Comparison of ENCODE assay signal across 41 mouse cellular contexts in genomic region chr6:139464292-139464691, GRCm38 (mm10). TPM values are rescaled to one million over a fixed set of nuclear protein-coding genes. Genes with fewer than 3 reads are reported as not detected.
"Had no signal": no experiment of that assay in that cellular context is flagged by ENCODE, and none has a peak within 500 bp of the region (broad histone marks: within the 10 kb centered on the region; RNA-seq: fewer than 3 reads in every experiment).

No protein-coding gene starts in this region.

- H3K4me3 ChIP-seq: gastrocnemius, adult 2 months; heart, adult 2 months; heart, embryonic 13.5 days; heart, embryonic 15.5 days; hindbrain, embryonic 13.5 days; hindbrain, embryonic 15.5 days; kidney, embryonic 15.5 days; limb, embryonic 13.5 days; limb, embryonic 15.5 days; liver, embryonic 12.5 days had no signal

- H3K4me1 ChIP-seq: heart, embryonic 13.5 days; heart, embryonic 15.5 days; hindbrain, embryonic 13.5 days; hindbrain, embryonic 15.5 days; kidney, embryonic 15.5 days; limb, embryonic 13.5 days; limb, embryonic 15.5 days; liver, embryonic 12.5 days had no signal

- H3K36me3 ChIP-seq: heart, embryonic 13.5 days; heart, embryonic 15.5 days; hindbrain, embryonic 13.5 days; hindbrain, embryonic 15.5 days; kidney, embryonic 15.5 days; limb, embryonic 13.5 days; limb, embryonic 15.5 days; liver, embryonic 12.5 days had no signal

- DNase-seq: gastrocnemius, adult 2 months; gastrocnemius, postnatal 10 days; gastrocnemius, postnatal 36 days; heart, adult 11 months; heart, adult 2 months; heart, postnatal 14 days; heart, postnatal 36 days; kidney, adult 11 months; kidney, adult 2 months; kidney, adult 9 months; kidney, postnatal 36 days; layer of hippocampus, adult 9-11 months; layer of hippocampus, postnatal 36 days; left cerebral cortex, postnatal 4 days had no signal

- ATAC-seq: hindbrain, postnatal 0 days; intestine, embryonic 16.5 days; liver, embryonic 12.5 days had no signal

- H3K9ac ChIP-seq: heart, embryonic 13.5 days; heart, embryonic 15.5 days; hindbrain, embryonic 13.5 days; hindbrain, embryonic 15.5 days; kidney, embryonic 15.5 days; limb, embryonic 13.5 days; limb, embryonic 15.5 days; liver, embryonic 12.5 days; liver, embryonic 14.5 days had no signal

- H3K9me3 ChIP-seq: heart, embryonic 13.5 days; heart, embryonic 15.5 days; hindbrain, embryonic 13.5 days; hindbrain, embryonic 15.5 days; kidney, embryonic 15.5 days; limb, embryonic 13.5 days; limb, embryonic 15.5 days; liver, embryonic 12.5 days had no signal

- H3K27me3 ChIP-seq: heart, embryonic 13.5 days; heart, embryonic 15.5 days; hindbrain, embryonic 13.5 days; hindbrain, embryonic 15.5 days; kidney, embryonic 15.5 days; limb, embryonic 13.5 days; limb, embryonic 15.5 days; liver, embryonic 12.5 days had no signal

- H3K27ac ChIP-seq: gastrocnemius, adult 2 months; heart, adult 2 months; heart, embryonic 13.5 days; heart, embryonic 15.5 days; hindbrain, embryonic 13.5 days; hindbrain, embryonic 15.5 days; hindbrain, postnatal 0 days; kidney, embryonic 15.5 days; kidney, postnatal 0 days; limb, embryonic 13.5 days; limb, embryonic 15.5 days; liver, embryonic 12.5 days; liver, embryonic 14.5 days had no signal

- H3K4me2 ChIP-seq: heart, embryonic 11.5 days; heart, embryonic 13.5 days; heart, embryonic 15.5 days; hindbrain, embryonic 13.5 days; hindbrain, embryonic 15.5 days; kidney, embryonic 15.5 days; limb, embryonic 13.5 days; limb, embryonic 15.5 days; liver, embryonic 12.5 days had no signal

RNA-seq across cellular contexts. Expression of gene Rergl, which starts 37.5 kb away (rescaled TPM):
- total RNA-seq: gastrocnemius, adult 2 months; hematopoietic stem cell, adult 5-6 weeks; hindbrain, postnatal 0 days; layer of hippocampus, adult 18-20 months; layer of hippocampus, adult 8-10 months; layer of hippocampus, postnatal 14 days; layer of hippocampus, postnatal 36 days; left cerebral cortex, adult 18-20 months; left cerebral cortex, adult 8-10 months; left cerebral cortex, postnatal 10 days; left cerebral cortex, postnatal 25 days; left cerebral cortex, postnatal 4 days; liver, adult 2 months had no signal
- polyA plus RNA-seq: heart, adult 2 months; heart, embryonic 11.5 days; heart, embryonic 13.5 days; heart, embryonic 15.5 days; heart, postnatal 0 days; hindbrain, embryonic 11.5 days; hindbrain, embryonic 13.5 days; hindbrain, embryonic 15.5 days; hindbrain, postnatal 0 days; large intestine, adult 2 months; limb, embryonic 11.5 days; limb, embryonic 13.5 days; limb, embryonic 15.5 days; liver, adult 2 months; liver, embryonic 12.5 days; liver, embryonic 14.5 days; liver, embryonic 16.5 days had no signal
